Mouse (Mus musculus): ENCODE measurements at regions not wholly inside any gene's neighbourhood (a gene's known extent, or its start where the extent isn't known, plus 50 kb on each side); places are given as distances from the start of the nearest gene placed in this dataset.

- TF ChIP-seq EP300 (IDR thresholded peaks at IDR 0.05; ENCODE audit: insufficient read depth, low read depth, low read length) (no peak), POLR2A (IDR thresholded peaks at IDR 0.05; ENCODE audit: insufficient read depth, low read depth, low read length) (no peak), CTCF (IDR thresholded peaks at IDR 0.05) (no peak)
Measured at GRCm38 (mm10) chr2:170245637-170246341, 97.9 kb upstream of the Zfp217 start.

Measured in heart, adult 2 months (tissue).